11 mouse cellular contexts compared by ENCODE assay signal in genomic region chr16:18400028-18400427, GRCm38 (mm10). TPM values are rescaled to one million over a fixed set of nuclear protein-coding genes. Genes with fewer than 3 reads are reported as not detected.
A peak's percentile ranks its signal among the peaks of the same experiment; 100 is the strongest.
DNase-seq lines count a peak whose midpoint lies in the region; ATAC-seq lines count a peak whose summit lies in the region.
"Had no signal": no experiment of that assay in that cellular context is flagged by ENCODE, and none has a peak within 500 bp of the region (broad histone marks: within the 10 kb centered on the region; RNA-seq: fewer than 3 reads in every experiment).

No protein-coding gene starts in this region.

- H3K9ac ChIP-seq in lung, embryonic 16.5 days (ENCODE audit: low read length), result no peak overlapping the region
- peak overlapping the region; percentile 6; the same call in 1 of the 2 replicates for H3K9ac ChIP-seq in forebrain, embryonic 14.5 days (ENCODE audit: low read length)
- no peak overlapping the region for H3K9ac ChIP-seq in hindbrain, embryonic 15.5 days
- H3K9ac ChIP-seq in neural tube, embryonic 14.5 days (replicated peaks; ENCODE audit: low read depth, low read length), result no peak overlapping the region
- H3K9ac ChIP-seq: liver, embryonic 15.5 days had no signal

- H3K9me3 ChIP-seq in lung, embryonic 16.5 days (ENCODE audit: control insufficient read depth, low read length), result no peaks in the 10 kb centered on the region
- no peaks in the 10 kb centered on the region for H3K9me3 ChIP-seq in forebrain, embryonic 14.5 days (replicated peaks; ENCODE audit: control insufficient read depth, low read length)
- H3K9me3 ChIP-seq in hindbrain, embryonic 15.5 days, result no peaks in the 10 kb centered on the region
- no peaks in the 10 kb centered on the region for H3K9me3 ChIP-seq in neural tube, embryonic 14.5 days (ENCODE audit: control insufficient read depth, low read length)
- H3K9me3 ChIP-seq: liver, embryonic 15.5 days had no signal

- 66% methylated on average over 9 of the region's 9 CpGs for WGBS in lung, embryonic 16.5 days
- WGBS in forebrain, embryonic 14.5 days, result 52% methylated on average over 9 of the region's 9 CpGs
- 35% methylated on average over 9 of the region's 9 CpGs for WGBS in hindbrain, embryonic 15.5 days
- 63% methylated on average over 9 of the region's 9 CpGs for WGBS in neural tube, embryonic 14.5 days

- H3K4me3 ChIP-seq in lung, embryonic 16.5 days (ENCODE audit: low read length), result no peak overlapping the region
- H3K4me3 ChIP-seq in forebrain, embryonic 14.5 days (ENCODE audit: low read depth, low read length), result no peak overlapping the region
- H3K4me3 ChIP-seq in hindbrain, embryonic 15.5 days, result no peak overlapping the region
- H3K4me3 ChIP-seq in neural tube, embryonic 14.5 days (ENCODE audit: low read depth, low read length), result no peak overlapping the region
- H3K4me3 ChIP-seq: gastrocnemius, adult 2 months; liver, embryonic 15.5 days had no signal

- H3K27me3 ChIP-seq in lung, embryonic 16.5 days (ENCODE audit: control insufficient read depth, insufficient read depth, low read depth, low read length), result no peaks in the 10 kb centered on the region
- H3K27me3 ChIP-seq in forebrain, embryonic 14.5 days (replicated peaks; ENCODE audit: control insufficient read depth, insufficient read depth, low read length), result no peaks in the 10 kb centered on the region
- H3K27me3 ChIP-seq in hindbrain, embryonic 15.5 days, result no peaks in the 10 kb centered on the region
- H3K27me3 ChIP-seq in neural tube, embryonic 14.5 days (ENCODE audit: control insufficient read depth, insufficient read depth, low read length), result no peaks in the 10 kb centered on the region
- H3K27me3 ChIP-seq: liver, embryonic 15.5 days had no signal

- DNase-seq in lung, postnatal 10 days, result no peak
- DNase-seq in forebrain, embryonic 14.5 days (ENCODE audit: low spot score), result no peak
- DNase-seq in kidney, postnatal 36 days, result no peak
- no peak for DNase-seq in cerebellum, postnatal 36 days
- DNase-seq: cerebellum, adult 9-11 months; gastrocnemius, adult 2 months; thymus, postnatal 36 days had no signal

- H3K4me1 ChIP-seq in lung, embryonic 16.5 days (replicated peaks; ENCODE audit: control insufficient read depth, insufficient read depth, low read length), result peaks cover 26% of the 10 kb centered on the region
- peaks cover 29% of the 10 kb centered on the region for H3K4me1 ChIP-seq in forebrain, embryonic 14.5 days (ENCODE audit: control insufficient read depth, insufficient read depth, low read length)
- H3K4me1 ChIP-seq in hindbrain, embryonic 15.5 days (replicated peaks), result peaks cover 51% of the 10 kb centered on the region
- H3K4me1 ChIP-seq in neural tube, embryonic 14.5 days (ENCODE audit: control insufficient read depth, insufficient read depth, low read length), result peaks cover 36% of the 10 kb centered on the region

- H3K27ac ChIP-seq in lung, embryonic 16.5 days (ENCODE audit: low read length), result peak overlapping the region; percentile 51
- peak overlapping the region; percentile 77 for H3K27ac ChIP-seq in forebrain, embryonic 14.5 days (ENCODE audit: low read depth, low read length)
- peak overlapping the region; percentile 69 for H3K27ac ChIP-seq in hindbrain, embryonic 15.5 days (replicated peaks)
- H3K27ac ChIP-seq in neural tube, embryonic 14.5 days (ENCODE audit: low read depth, low read length), result peak overlapping the region; percentile 69
- H3K27ac ChIP-seq: gastrocnemius, adult 2 months; liver, embryonic 15.5 days had no signal

- no peak overlapping the region for H3K4me2 ChIP-seq in lung, embryonic 16.5 days (ENCODE audit: low read depth, low read length)
- H3K4me2 ChIP-seq in forebrain, embryonic 14.5 days (ENCODE audit: low read length), result no peak overlapping the region
- H3K4me2 ChIP-seq in hindbrain, embryonic 15.5 days, result peak overlapping the region; percentile 11; the same call in 1 of the 2 replicates
- H3K4me2 ChIP-seq in neural tube, embryonic 14.5 days (ENCODE audit: low read depth, low read length), result no peak overlapping the region
- H3K4me2 ChIP-seq: liver, embryonic 15.5 days had no signal

- peaks cover 8% of the 10 kb centered on the region for H3K36me3 ChIP-seq in lung, embryonic 16.5 days (ENCODE audit: control insufficient read depth, insufficient read depth, low read length)
- peaks cover 84% of the 10 kb centered on the region for H3K36me3 ChIP-seq in forebrain, embryonic 14.5 days (ENCODE audit: control insufficient read depth, insufficient read depth, low read length)
- H3K36me3 ChIP-seq in hindbrain, embryonic 15.5 days, result peaks cover 60% of the 10 kb centered on the region
- peaks cover 75% of the 10 kb centered on the region for H3K36me3 ChIP-seq in neural tube, embryonic 14.5 days (ENCODE audit: control insufficient read depth, insufficient read depth, low read length)

- ATAC-seq in lung, embryonic 16.5 days (ENCODE audit: low read depth), result no peak
- no peak for ATAC-seq in forebrain, embryonic 14.5 days
- no peak for ATAC-seq in hindbrain, embryonic 15.5 days (ENCODE audit: low FRiP score, low read depth)
- ATAC-seq in neural tube, embryonic 14.5 days (ENCODE audit: low read depth), result no peak

RNA-seq across cellular contexts. Expression of gene Txnrd2, which starts 26.2 kb away (rescaled TPM):
- polyA plus RNA-seq in lung, embryonic 16.5 days (2015; fragmentation: Nextera tagmentation; extraction: Ambion mirVana), result 22.0 and 22.1 TPM in 2 replicates
- polyA plus RNA-seq in forebrain, embryonic 14.5 days (2014; fragmentation: Nextera tagmentation; extraction: Ambion mirVana), result 22.0 and 23.5 TPM in 2 replicates
- 31.0 and 31.7 TPM in 2 replicates for polyA plus RNA-seq in hindbrain, embryonic 15.5 days (2015; fragmentation: Nextera tagmentation; extraction: Ambion mirVana)
- polyA plus RNA-seq in neural tube, embryonic 14.5 days (2014; fragmentation: Nextera tagmentation; extraction: Ambion mirVana), result 21.3 and 25.4 TPM in 2 replicates

RNA-seq across cellular contexts. Expression of gene Comt, which starts 26.6 kb away (rescaled TPM):
- polyA plus RNA-seq in lung, embryonic 16.5 days (2015; fragmentation: Nextera tagmentation; extraction: Ambion mirVana), result 124 and 125 TPM in 2 replicates
- 54.6 and 71.9 TPM in 2 replicates for polyA plus RNA-seq in forebrain, embryonic 14.5 days (2014; fragmentation: Nextera tagmentation; extraction: Ambion mirVana)
- 106 and 113 TPM in 2 replicates for polyA plus RNA-seq in hindbrain, embryonic 15.5 days (2015; fragmentation: Nextera tagmentation; extraction: Ambion mirVana)
- polyA plus RNA-seq in neural tube, embryonic 14.5 days (2014; fragmentation: Nextera tagmentation; extraction: Ambion mirVana), result 102 and 103 TPM in 2 replicates

RNA-seq across cellular contexts. Expression of gene Arvcf, which starts 52.0 kb away (rescaled TPM):
- polyA plus RNA-seq in lung, embryonic 16.5 days (2015; fragmentation: Nextera tagmentation; extraction: Ambion mirVana), result 34.0 and 36.7 TPM in 2 replicates
- 46.8 and 47.8 TPM in 2 replicates for polyA plus RNA-seq in forebrain, embryonic 14.5 days (2014; fragmentation: Nextera tagmentation; extraction: Ambion mirVana)
- 78.7 and 81.3 TPM in 2 replicates for polyA plus RNA-seq in hindbrain, embryonic 15.5 days (2015; fragmentation: Nextera tagmentation; extraction: Ambion mirVana)
- 60.2 and 73.5 TPM in 2 replicates for polyA plus RNA-seq in neural tube, embryonic 14.5 days (2014; fragmentation: Nextera tagmentation; extraction: Ambion mirVana)

RNA-seq across cellular contexts. Expression of gene Tango2, which starts 52.1 kb away (rescaled TPM):
- 27.0 and 28.7 TPM in 2 replicates for polyA plus RNA-seq in lung, embryonic 16.5 days (2015; fragmentation: Nextera tagmentation; extraction: Ambion mirVana)
- 78.7 and 81.3 TPM in 2 replicates for polyA plus RNA-seq in forebrain, embryonic 14.5 days (2014; fragmentation: Nextera tagmentation; extraction: Ambion mirVana)
- polyA plus RNA-seq in hindbrain, embryonic 15.5 days (2015; fragmentation: Nextera tagmentation; extraction: Ambion mirVana), result 92.5 and 94.0 TPM in 2 replicates
- 99.8 and 114 TPM in 2 replicates for polyA plus RNA-seq in neural tube, embryonic 14.5 days (2014; fragmentation: Nextera tagmentation; extraction: Ambion mirVana)
